Mouse (Mus musculus) brain, embryonic 14.5 days (tissue): Measurements from ENCODE around the gene Myb. TPM values are rescaled to one million over a fixed set of nuclear protein-coding genes. Genes with fewer than 3 reads are reported as not detected.

ENCODE experiments used
- DNase-seq: peaks from one replicate; pipeline ENCODE4 v3.0.0-alpha.2; 2011; ENCODE audit warnings: low read depth
- CTCF ChIP-seq: fragments of 200-500 bp; IDR thresholded peaks from 2 replicates; pipeline ENCODE4 v1.5.1; 2012; ENCODE audit warnings: inconsistent platforms, mild to moderate bottlenecking, moderate library complexity, borderline replicate concordance; ENCODE audit not compliant: insufficient read depth, insufficient read length; ENCODE audit errors: extremely low read depth
- POLR2A ChIP-seq: fragments of 200-500 bp; IDR thresholded peaks from 2 replicates; pipeline ENCODE4 v1.6.1; 2012; ENCODE audit warnings: mild to moderate bottlenecking, inconsistent platforms, borderline replicate concordance; ENCODE audit not compliant: poor library complexity, insufficient read depth, insufficient read length, severe bottlenecking; ENCODE audit errors: extremely low read depth
- polyA plus RNA-seq: library from polyadenylated mRNA; depleted of rRNA; stranded (reverse); fragments of >200 nt; gene quantifications from 2 replicates; pipeline ENCODE4 v1.2.3, GENCODE M21; 2012

The Myb gene
- polyA plus RNA-seq, 1 experiment = 4.8 TPM

- no peak for TF ChIP-seq POLR2A
- no peak for TF ChIP-seq CTCF
- DNase-seq = no peak
These were observed 14.5 kb downstream of the Myb start for GRCm38 (mm10) chr10:21146263-21146662.

- DNase-seq = peak; percentile 89
- TF ChIP-seq CTCF = no peak; the same call in 1 of the 2 replicates
These were observed 15.9 kb downstream of the Myb start for GRCm38 (mm10) chr10:21144627-21145504.

GRCm38 (mm10) chr10:21135297-21135696 is 25.5 kb downstream of the Myb start:
- no peak for DNase-seq
- TF ChIP-seq CTCF (no peak), POLR2A (no peak)

GRCm38 (mm10) chr10:21130901-21131493 is 29.8 kb downstream of the Myb start:
- TF ChIP-seq CTCF (no peak), POLR2A (no peak)
- DNase-seq = peak; percentile 12

- no peak for TF ChIP-seq CTCF
- TF ChIP-seq POLR2A = no peak
- no peak for DNase-seq
These were observed 32.6 kb downstream of the Myb start for GRCm38 (mm10) chr10:21128086-21128611.

GRCm38 (mm10) chr10:21118341-21118740 is 42.4 kb downstream of the Myb start:
- TF ChIP-seq CTCF = no peak
- no peak for TF ChIP-seq POLR2A
- no peak for DNase-seq

- TF ChIP-seq CTCF = no peak
- no peak for TF ChIP-seq POLR2A
These were observed 46.3 kb downstream of the Myb start for GRCm38 (mm10) chr10:21114459-21114858.

GRCm38 (mm10) chr10:21112689-21113088 is 48.1 kb downstream of the Myb start:
- TF ChIP-seq POLR2A (no peak), CTCF (no peak)
- no peak for DNase-seq

More at GRCm38 (mm10) chr10:21114459-21114858, 46.3 kb downstream of the Myb start:
- no peak for DNase-seq

GRCm38 (mm10) chr10:21109337-21110056 is 51.3 kb downstream of the Myb start:
- peak; percentile 67 for DNase-seq
- no peak for TF ChIP-seq CTCF
- TF ChIP-seq POLR2A = no peak

GRCm38 (mm10) chr10:21108796-21109195 is 52.0 kb downstream of the Myb start:
- no peak for TF ChIP-seq CTCF
- no peak for TF ChIP-seq POLR2A

GRCm38 (mm10) chr10:21108182-21108581 is 52.6 kb downstream of the Myb start:
- TF ChIP-seq POLR2A (no peak), CTCF (no peak)

More at GRCm38 (mm10) chr10:21108796-21109195, 52.0 kb downstream of the Myb start:
- no peak for DNase-seq

More at GRCm38 (mm10) chr10:21108182-21108581, 52.6 kb downstream of the Myb start:
- DNase-seq = no peak
